Mouse (Mus musculus): ENCODE results near the gene Cox17. TPM values are rescaled to one million over a fixed set of nuclear protein-coding genes. Genes with fewer than 3 reads are reported as not detected.

Gene Cox17
- total RNA-seq, 2 experiments from 2014 or later: 345 to 380 TPM

- DNase-seq: peak; percentile 84 to 91
Measured at GRCm38 (mm10) chr16:38392126-38392894, 45.5 kb downstream of the Cox17 start.

DNA sequence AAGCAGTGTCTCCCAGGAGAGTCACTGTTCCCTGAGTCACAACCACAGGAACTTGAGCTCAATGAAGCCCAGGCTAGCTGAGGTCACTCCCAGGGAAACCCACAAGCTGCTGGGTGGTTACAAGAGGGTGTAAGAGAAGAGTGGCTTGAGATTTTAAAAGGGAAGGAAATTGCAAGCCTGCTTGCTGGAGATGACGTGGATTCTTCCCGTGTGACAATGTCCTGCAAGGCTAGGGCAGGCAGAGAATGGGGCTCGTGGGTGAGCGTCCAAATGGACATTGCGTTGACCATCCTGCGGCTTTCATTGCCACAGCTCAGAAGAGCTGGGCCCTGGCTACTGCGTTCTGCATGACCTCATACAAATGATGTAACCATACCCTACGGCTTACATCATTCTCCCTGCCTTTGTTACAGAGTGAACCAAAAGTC is 47.4 kb downstream of the Cox17 start:
- DNase-seq: peak; percentile 44 to 74

GRCm38 (mm10) chr16:38395060-38395730 is 48.4 kb downstream of the Cox17 start:
- no peak for DNase-seq

DNA sequence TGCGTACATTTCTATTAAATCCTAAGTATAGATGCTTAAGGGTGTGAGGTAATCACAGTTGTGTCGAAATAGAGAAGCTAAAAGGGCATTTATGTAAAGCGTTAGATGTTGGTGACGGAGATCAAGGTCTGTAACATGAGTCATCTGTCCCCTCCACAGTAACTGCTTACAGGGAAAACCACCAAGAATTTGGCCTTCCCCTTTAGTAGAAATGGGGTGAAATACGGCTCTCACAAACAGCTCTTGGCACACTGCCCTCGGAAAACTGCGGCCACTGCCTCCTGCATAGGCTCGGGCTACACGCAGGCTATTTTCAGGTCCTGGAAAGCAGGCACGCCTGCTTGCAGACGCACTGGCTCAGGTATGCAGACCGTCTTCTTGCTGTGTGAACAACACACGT is 49.4 kb downstream of the Cox17 start:
- DNase-seq: peak; percentile 75 to 77

DNA sequence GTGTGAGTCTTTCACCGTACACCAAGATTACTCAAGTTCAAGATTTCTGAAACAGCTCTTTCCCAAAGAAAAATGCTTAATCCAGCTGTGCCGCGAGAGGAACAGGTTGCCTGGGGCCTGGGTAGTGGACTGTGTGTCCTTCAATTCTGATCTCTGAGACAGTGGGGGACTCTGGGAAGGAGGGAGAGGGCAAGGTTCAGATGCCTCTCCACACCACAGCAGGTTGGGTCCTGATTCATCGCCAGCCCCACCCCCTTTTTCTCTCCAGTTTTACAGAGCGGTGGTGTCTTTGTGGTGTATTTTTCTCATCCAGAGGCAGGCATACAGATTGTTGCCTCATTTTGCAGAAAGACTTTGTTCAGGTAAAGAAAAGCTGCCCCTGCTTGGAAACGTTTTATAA is 51.5 kb downstream of the Cox17 start:
- DNase-seq: no peak

DNA sequence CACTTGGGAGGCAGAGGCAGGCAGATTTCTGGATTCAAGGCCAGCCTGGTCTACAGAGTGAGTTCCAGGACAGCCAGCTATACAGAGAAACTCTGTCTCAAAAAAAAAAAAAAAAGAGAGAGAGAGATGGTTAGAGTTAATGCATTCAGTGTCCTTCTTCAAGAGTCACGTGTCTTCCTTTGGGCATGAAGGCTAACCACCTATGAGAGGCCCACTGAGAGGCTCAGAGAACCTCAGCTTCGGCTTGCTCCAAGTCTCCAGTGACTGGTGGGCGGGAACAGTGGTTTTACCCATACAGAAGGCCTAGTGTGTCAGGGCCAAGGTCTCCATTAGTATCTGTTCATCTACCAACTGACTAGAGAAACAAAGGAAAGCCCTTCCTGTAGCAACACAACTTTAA is 52.3 kb downstream of the Cox17 start:
- DNase-seq: no peak

DNA sequence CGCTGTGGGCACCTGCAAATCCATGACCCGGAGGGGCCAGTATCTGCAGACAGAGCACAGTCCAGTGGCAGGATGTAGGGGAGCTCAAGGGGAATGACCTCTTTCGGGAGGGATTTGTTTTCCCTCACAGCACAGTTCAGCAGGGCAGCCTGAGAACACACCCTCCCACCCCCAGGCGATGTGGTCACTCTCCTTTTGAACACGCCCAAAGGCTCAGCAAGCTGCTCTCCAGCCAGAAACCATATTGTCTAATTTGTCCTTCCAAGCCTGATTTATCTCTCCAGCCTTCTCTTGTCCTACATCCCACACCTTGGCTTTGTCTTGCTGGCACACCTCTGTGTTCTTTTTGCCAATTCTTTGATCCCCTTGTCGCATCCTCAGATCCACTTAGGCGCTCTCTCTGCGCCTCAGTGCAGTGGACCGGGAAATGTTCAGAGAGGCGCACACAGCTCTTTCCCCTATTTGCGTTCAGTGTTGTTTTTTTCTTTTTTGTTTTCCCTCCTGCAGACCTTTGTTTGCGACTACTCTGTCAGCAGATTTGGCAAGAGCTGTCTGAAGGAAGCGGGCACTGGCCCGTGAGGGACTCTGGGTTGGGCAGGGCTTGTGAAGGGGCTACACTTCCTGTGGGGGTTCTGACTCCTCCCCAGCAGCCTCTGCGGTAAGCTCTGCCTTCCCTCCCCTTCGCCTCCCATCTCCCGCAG is 52.9 kb downstream of the Cox17 start:
- peak; percentile 68 to 78 for DNase-seq

- no peak for DNase-seq
Measured at GRCm38 (mm10) chr16:38400311-38400960, 53.6 kb downstream of the Cox17 start.

- DNase-seq: no peak
Measured at GRCm38 (mm10) chr16:38401468-38401867, 54.7 kb downstream of the Cox17 start.

Other genes with a start within 250 kb of the Cox17 start
- not detected for gene Nr1i2, start 52.2 kb upstream of the Cox17 start, total RNA-seq (2021)
- under 1 TPM in 1 of 2 experiments, not detected in 1; 0.13 TPM for gene Maats1, start 4.8 kb upstream of the Cox17 start, total RNA-seq (2021)
- gene Gm21987, start within 50 bp of the Cox17 start, total RNA-seq (2021): 1 to 10 TPM in 1 of 2 experiments, not detected in 1; 1.4 TPM
- gene Popdc2, start 15.2 kb downstream of the Cox17 start, total RNA-seq (2021): 100 to 1,000 TPM; 515 to 590 TPM
- 1 to 10 TPM; 6.2 to 8.7 TPM for gene Pla1a, start 86.2 kb downstream of the Cox17 start, total RNA-seq (2021)
- gene Adprh, start 105.7 kb downstream of the Cox17 start, total RNA-seq (2021): 10 to 100 TPM; 25.6 to 26.8 TPM
- under 1 TPM; 0.39 to 0.94 TPM for gene Cd80, start 108.6 kb downstream of the Cox17 start, total RNA-seq (2021)
- gene Timmdc1, start 175.7 kb downstream of the Cox17 start, total RNA-seq (2021): 10 to 100 TPM; 67.1 to 68.3 TPM
- 10 to 100 TPM; 10.5 to 13.2 TPM for gene Poglut1, start 203.3 kb downstream of the Cox17 start, total RNA-seq (2021)
- 10 to 100 TPM; 19.1 to 23.9 TPM for gene Tmem39a, start 211.7 kb downstream of the Cox17 start, total RNA-seq (2021)

Data from heart, adult 18-20 months (tissue).